Mouse (Mus musculus): ENCODE measurements around the gene Gm10563. TPM values are rescaled to one million over a fixed set of nuclear protein-coding genes. Genes with fewer than 3 reads are reported as not detected.
"Not testable (repeated sequence)": the region's sequence is repeated elsewhere in the genome, so short reads cannot be mapped to it uniquely, and the experiment has no call there.

Gene Gm10563
- polyA plus RNA-seq, 2 experiments, result not detected

GRCm38 (mm10) chr4:155690571-155691375 is 45.6 kb upstream of the Gm10563 start:
- Histone ChIP-seq H3K9me3 (ENCODE audit: control insufficient read depth, low read length) (no peaks in the 10 kb centered on the region), H3K27me3 (ENCODE audit: control insufficient read depth, insufficient read depth, low read length) (peaks cover 26% of the 10 kb centered on the region), H3K4me2 (ENCODE audit: low read depth) (no peak overlapping the region), H3K4me1 (replicated peaks; ENCODE audit: control insufficient read depth in 2 of 2, insufficient read depth in 2 of 2, low read length in 1 of 2) (no peaks in the 10 kb centered on the region; a peak in 1 of 4 replicates), H3K27ac (no peak overlapping the region), H3K9ac (replicated peaks) (no peak overlapping the region), H3K4me3 (ENCODE audit: insufficient read depth in 1 of 2, low read depth in 2 of 2, low read length in 2 of 2) (no peak overlapping the region), H3K36me3 (replicated peaks; ENCODE audit: control insufficient read depth, insufficient read depth, low read depth) (no peaks in the 10 kb centered on the region)
- DNase-seq (ENCODE audit: low read depth in 3 of 3, low spot score in 3 of 3) (no peak), ATAC-seq (ENCODE audit: insufficient read depth) (no peak)
- TF ChIP-seq CTCF (IDR thresholded peaks at IDR 0.05; ENCODE audit: low read depth), result no peak
- TF ChIP-seq EP300 (IDR thresholded peaks at IDR 0.05; ENCODE audit: low read depth), result no peak
- 65% methylated on average over 12 of the region's 12 CpGs for WGBS (ENCODE audit: insufficient replicate concordance)

GRCm38 (mm10) chr4:155687764-155688163 is 42.6 kb upstream of the Gm10563 start:
- not testable (repeated sequence) for H3K9me3 ChIP-seq (ENCODE audit: control insufficient read depth, low read length); H3K27me3 ChIP-seq (ENCODE audit: control insufficient read depth, insufficient read depth, low read length); H3K4me3 ChIP-seq (ENCODE audit: insufficient read depth in 1 of 2, low read depth in 2 of 2, low read length in 2 of 2); H3K27ac ChIP-seq; H3K4me2 ChIP-seq (ENCODE audit: low read depth); ATAC-seq (ENCODE audit: insufficient read depth); DNase-seq (ENCODE audit: low read depth in 3 of 3, low spot score in 3 of 3); H3K9ac ChIP-seq (replicated peaks); H3K4me1 ChIP-seq (replicated peaks; ENCODE audit: control insufficient read depth in 2 of 2, insufficient read depth in 2 of 2, low read length in 1 of 2); H3K36me3 ChIP-seq (replicated peaks; ENCODE audit: control insufficient read depth, insufficient read depth, low read depth)
- 70% methylated on average over 4 of the region's 4 CpGs for WGBS (ENCODE audit: insufficient replicate concordance)

GRCm38 (mm10) chr4:155683670-155684277 is 38.6 kb upstream of the Gm10563 start:
- H3K36me3 ChIP-seq (replicated peaks; ENCODE audit: control insufficient read depth, insufficient read depth, low read depth); DNase-seq (ENCODE audit: low read depth in 3 of 3, low spot score in 3 of 3); H3K9me3 ChIP-seq (ENCODE audit: control insufficient read depth, low read length); H3K4me1 ChIP-seq (replicated peaks; ENCODE audit: control insufficient read depth in 2 of 2, insufficient read depth in 2 of 2, low read length in 1 of 2); H3K4me3 ChIP-seq (ENCODE audit: insufficient read depth in 1 of 2, low read depth in 2 of 2, low read length in 2 of 2); H3K9ac ChIP-seq (replicated peaks); ATAC-seq (ENCODE audit: insufficient read depth); H3K27ac ChIP-seq; H3K27me3 ChIP-seq (ENCODE audit: control insufficient read depth, insufficient read depth, low read length); H3K4me2 ChIP-seq (ENCODE audit: low read depth): not testable (repeated sequence)
- WGBS (ENCODE audit: insufficient replicate concordance), result 74% methylated on average over 15 of the region's 19 CpGs

DNA sequence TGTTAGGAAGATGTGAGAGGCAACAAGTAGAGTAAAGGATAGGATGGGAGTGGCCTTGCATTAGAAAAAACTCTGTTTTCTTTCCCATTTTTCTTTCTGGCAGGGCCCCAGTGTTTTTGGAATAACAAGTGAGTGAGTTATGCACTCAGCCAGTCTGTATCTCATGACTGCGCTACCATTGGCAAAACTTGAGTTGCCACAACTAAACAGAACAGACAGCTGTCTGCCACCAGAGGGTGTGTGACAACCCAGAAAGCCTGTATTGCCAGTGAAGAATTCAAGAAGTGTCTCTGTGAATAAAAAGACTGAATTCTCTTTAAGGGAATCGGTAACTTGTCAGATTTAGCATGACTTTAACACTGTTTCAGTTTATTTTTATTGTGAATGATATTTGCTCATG is 30.8 kb upstream of the Gm10563 start:
- Histone ChIP-seq H3K4me2 (ENCODE audit: low read depth) (no peak overlapping the region), H3K9me3 (ENCODE audit: control insufficient read depth, low read length) (no peaks in the 10 kb centered on the region), H3K4me1 (replicated peaks; ENCODE audit: control insufficient read depth in 2 of 2, insufficient read depth in 2 of 2, low read length in 1 of 2) (no peaks in the 10 kb centered on the region), H3K4me3 (ENCODE audit: insufficient read depth in 1 of 2, low read depth in 2 of 2, low read length in 2 of 2) (no peak overlapping the region), H3K36me3 (replicated peaks; ENCODE audit: control insufficient read depth, insufficient read depth, low read depth) (no peaks in the 10 kb centered on the region), H3K27me3 (ENCODE audit: control insufficient read depth, insufficient read depth, low read length) (no peaks in the 10 kb centered on the region), H3K27ac (no peak overlapping the region), H3K9ac (replicated peaks) (no peak overlapping the region)
- WGBS (ENCODE audit: insufficient replicate concordance), result 62% methylated on average over 2 of the region's 2 CpGs
- no peak for ATAC-seq (ENCODE audit: insufficient read depth)
- DNase-seq (ENCODE audit: low read depth in 3 of 3, low spot score in 3 of 3), result no peak
- TF ChIP-seq EP300 (IDR thresholded peaks at IDR 0.05; ENCODE audit: low read depth) (no peak), CTCF (IDR thresholded peaks at IDR 0.05; ENCODE audit: low read depth) (peak; percentile 30)

GRCm38 (mm10) chr4:155672082-155672481 is 26.9 kb upstream of the Gm10563 start:
- Histone ChIP-seq H3K9me3 (ENCODE audit: control insufficient read depth, low read length) (no peaks in the 10 kb centered on the region), H3K4me3 (ENCODE audit: insufficient read depth in 1 of 2, low read depth in 2 of 2, low read length in 2 of 2) (no peak overlapping the region), H3K4me1 (replicated peaks; ENCODE audit: control insufficient read depth in 2 of 2, insufficient read depth in 2 of 2, low read length in 1 of 2) (peaks cover 3 to 9% of the 10 kb centered on the region in 2 experiments; a peak in 2 of 4 replicates), H3K36me3 (replicated peaks; ENCODE audit: control insufficient read depth, insufficient read depth, low read depth) (no peaks in the 10 kb centered on the region), H3K27ac (no peak overlapping the region), H3K27me3 (ENCODE audit: control insufficient read depth, insufficient read depth, low read length) (no peaks in the 10 kb centered on the region), H3K4me2 (ENCODE audit: low read depth) (no peak overlapping the region), H3K9ac (replicated peaks) (no peak overlapping the region)
- DNase-seq (ENCODE audit: low read depth in 3 of 3, low spot score in 3 of 3), result no peak
- no peak for ATAC-seq (ENCODE audit: insufficient read depth)
- TF ChIP-seq EP300 (IDR thresholded peaks at IDR 0.05; ENCODE audit: low read depth), result no peak
- no peak for TF ChIP-seq CTCF (IDR thresholded peaks at IDR 0.05; ENCODE audit: low read depth)
- 43% methylated on average over 2 of the region's 2 CpGs for WGBS (ENCODE audit: insufficient replicate concordance)

DNA sequence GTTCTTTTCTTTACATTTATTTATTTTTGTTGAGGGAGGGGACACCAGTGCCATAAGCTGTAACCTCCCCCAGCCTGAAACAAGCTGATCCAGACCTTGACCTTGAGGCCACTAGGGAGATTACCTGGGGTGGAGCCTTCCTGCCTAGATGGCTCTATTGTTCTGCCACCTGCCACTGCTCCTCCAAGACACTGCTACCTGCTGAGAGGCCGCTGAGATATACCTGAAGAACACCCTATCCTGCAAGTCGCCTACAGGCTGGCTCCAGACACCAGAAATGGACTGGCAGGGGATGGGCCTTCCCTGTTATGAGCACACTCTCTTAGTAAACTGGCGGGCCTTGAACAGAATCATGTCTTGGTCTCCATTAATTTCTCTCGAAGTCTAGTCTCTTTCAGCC is 25.0 kb upstream of the Gm10563 start:
- H3K9me3 ChIP-seq (ENCODE audit: control insufficient read depth, low read length); H3K4me3 ChIP-seq (ENCODE audit: insufficient read depth in 1 of 2, low read depth in 2 of 2, low read length in 2 of 2); H3K4me1 ChIP-seq (replicated peaks; ENCODE audit: control insufficient read depth in 2 of 2, insufficient read depth in 2 of 2, low read length in 1 of 2); H3K9ac ChIP-seq (replicated peaks); DNase-seq (ENCODE audit: low read depth in 3 of 3, low spot score in 3 of 3); H3K36me3 ChIP-seq (replicated peaks; ENCODE audit: control insufficient read depth, insufficient read depth, low read depth); ATAC-seq (ENCODE audit: insufficient read depth); H3K27ac ChIP-seq; H3K4me2 ChIP-seq (ENCODE audit: low read depth); H3K27me3 ChIP-seq (ENCODE audit: control insufficient read depth, insufficient read depth, low read length): not testable (repeated sequence)
- 64% methylated on average over 4 of the region's 4 CpGs for WGBS (ENCODE audit: insufficient replicate concordance)

All from liver, embryonic 14.5 days (tissue).